Mouse (Mus musculus): ENCODE data around the gene Olfr170. TPM values are rescaled to one million over a fixed set of nuclear protein-coding genes. Genes with fewer than 3 reads are reported as not detected.
"Not testable (repeated sequence)": the region's sequence is repeated elsewhere in the genome, so short reads cannot be mapped to it uniquely, and the experiment has no call there.

The Olfr170 gene
- not detected in 2 replicates for polyA plus RNA-seq (2015; fragmentation: Nextera tagmentation; extraction: Ambion mirVana)

DNA sequence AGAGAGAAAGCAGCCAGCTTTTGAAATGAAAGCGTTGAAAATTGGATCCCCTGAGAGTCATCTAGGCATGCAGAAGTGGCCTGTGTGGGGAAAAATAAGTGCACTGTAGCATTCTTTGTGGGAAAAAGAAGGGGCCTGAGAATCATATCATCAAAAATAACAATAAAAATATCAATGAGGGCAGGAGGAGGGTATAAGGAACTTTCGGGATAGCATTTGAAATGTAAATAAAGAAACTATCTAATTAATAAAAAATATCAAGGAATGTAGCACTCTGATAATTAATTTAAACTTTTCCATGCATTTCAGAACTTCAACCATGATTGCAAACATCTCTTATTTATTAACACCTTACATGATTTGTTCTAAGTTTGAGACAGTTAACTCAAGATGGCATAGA, at the start of gene Olfr170:
TSS of gene Olfr170 (minus strand) at position 101 of the 400 bp plus-strand sequence.
- not testable (repeated sequence) for H3K4me2 ChIP-seq (ENCODE audit: low read depth, low read length); H3K4me1 ChIP-seq (ENCODE audit: control insufficient read depth, low read depth, low read length); H3K9me3 ChIP-seq (replicated peaks; ENCODE audit: control insufficient read depth, low read length); H3K9ac ChIP-seq (ENCODE audit: low read depth, low read length); ATAC-seq (ENCODE audit: low read depth); H3K36me3 ChIP-seq (ENCODE audit: control insufficient read depth, insufficient read depth); H3K27me3 ChIP-seq (ENCODE audit: control insufficient read depth, insufficient read depth, low read depth, low read length); H3K4me3 ChIP-seq (ENCODE audit: low read depth, low read length); H3K27ac ChIP-seq (ENCODE audit: low read length)
- WGBS (ENCODE audit: insufficient replicate concordance): 63% methylated on average over 2 of the region's 2 CpGs

DNA sequence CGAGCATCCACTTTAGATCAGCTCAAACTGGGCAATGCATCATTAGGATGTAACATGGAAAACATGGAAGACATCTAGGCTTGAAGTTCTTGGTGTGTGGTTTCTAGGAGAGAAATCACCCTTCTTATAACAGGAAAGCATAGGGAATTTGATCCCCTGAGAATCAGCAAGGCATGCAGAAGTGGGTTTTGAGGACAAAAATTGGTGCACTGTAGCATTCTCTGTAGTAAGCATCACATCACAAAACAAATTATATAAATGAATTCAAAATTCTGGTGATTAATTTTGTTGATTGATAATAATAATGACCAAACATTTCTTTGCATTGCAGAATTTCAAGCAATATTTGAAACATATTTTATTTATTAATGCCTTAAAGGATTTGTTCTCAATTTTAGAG, 18.1 kb upstream of the Olfr170 start, which contains the start of gene Olfr171:
TSS of gene Olfr171 (minus strand) at position 101 of the 400 bp plus-strand sequence.
- Histone ChIP-seq H3K36me3 (ENCODE audit: control insufficient read depth, insufficient read depth) (no peaks in the 10 kb centered on the region), H3K27ac (ENCODE audit: low read length) (no peak within 1 kb of the TSS), H3K9ac (ENCODE audit: low read depth, low read length) (no peak within 1 kb of the TSS), H3K4me1 (ENCODE audit: control insufficient read depth, low read depth, low read length) (no peaks in the 10 kb centered on the region), H3K9me3 (replicated peaks; ENCODE audit: control insufficient read depth, low read length) (no peaks in the 10 kb centered on the region), H3K4me2 (ENCODE audit: low read depth, low read length) (no peak within 1 kb of the TSS), H3K27me3 (ENCODE audit: control insufficient read depth, insufficient read depth, low read depth, low read length) (no peaks in the 10 kb centered on the region), H3K4me3 (ENCODE audit: low read depth, low read length) (no peak within 1 kb of the TSS)
- ATAC-seq (ENCODE audit: low read depth): no peak
- 46% methylated on average over 1 of the region's 1 CpGs for WGBS (ENCODE audit: insufficient replicate concordance)

DNA sequence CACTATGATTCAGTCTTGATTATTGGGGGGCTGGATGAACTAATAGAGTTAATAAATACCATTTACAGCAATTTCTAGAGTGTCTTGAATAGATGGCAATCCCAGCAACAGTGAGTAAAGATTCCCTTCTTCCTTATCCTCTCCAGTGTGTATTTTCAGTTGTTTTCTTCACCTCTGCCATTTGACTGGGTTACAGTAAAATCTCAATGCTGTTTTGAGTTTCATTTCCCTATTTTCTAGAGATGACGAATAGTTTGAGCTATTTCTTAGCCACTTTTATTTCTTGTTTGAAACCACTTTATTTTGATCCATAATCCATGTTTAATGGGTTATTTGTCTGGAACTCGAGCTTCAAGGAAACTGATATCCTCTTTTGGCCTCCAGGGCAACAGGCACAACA, 8.5 kb downstream of the Olfr170 start:
- H3K4me3 ChIP-seq (ENCODE audit: low read depth, low read length): no peak overlapping the region
- H3K9ac ChIP-seq (ENCODE audit: low read depth, low read length): no peak overlapping the region
- H3K27me3 ChIP-seq (ENCODE audit: control insufficient read depth, insufficient read depth, low read depth, low read length): no peaks in the 10 kb centered on the region
- no peak overlapping the region for H3K27ac ChIP-seq (ENCODE audit: low read length)
- H3K4me1 ChIP-seq (ENCODE audit: control insufficient read depth, low read depth, low read length): no peaks in the 10 kb centered on the region
- 27% methylated on average over 2 of the region's 2 CpGs for WGBS (ENCODE audit: insufficient replicate concordance)
- H3K36me3 ChIP-seq (ENCODE audit: control insufficient read depth, insufficient read depth): no peaks in the 10 kb centered on the region
- ATAC-seq (ENCODE audit: low read depth): no peak
- no peak overlapping the region for H3K4me2 ChIP-seq (ENCODE audit: low read depth, low read length)
- no peaks in the 10 kb centered on the region for H3K9me3 ChIP-seq (replicated peaks; ENCODE audit: control insufficient read depth, low read length)

DNA sequence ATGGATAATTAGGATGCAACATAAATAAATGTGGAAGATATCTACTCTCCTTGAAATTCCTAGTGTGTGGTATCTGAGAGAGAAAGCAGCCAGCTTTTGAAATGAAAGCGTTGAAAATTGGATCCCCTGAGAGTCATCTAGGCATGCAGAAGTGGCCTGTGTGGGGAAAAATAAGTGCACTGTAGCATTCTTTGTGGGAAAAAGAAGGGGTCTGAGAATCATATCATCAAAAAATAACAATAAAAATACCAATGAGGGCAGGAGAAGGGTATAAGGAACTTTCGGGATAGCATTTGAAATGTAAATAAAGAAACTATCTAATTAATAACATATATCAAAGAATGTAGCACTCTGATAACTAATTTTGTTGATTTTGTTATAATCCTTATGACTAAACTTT, 40.0 kb downstream of the Olfr170 start, which contains the start of gene Olfr169:
TSS of gene Olfr169 (minus strand) at position 101 of the 400 bp plus-strand sequence.
- WGBS (ENCODE audit: insufficient replicate concordance): 67% methylated on average over 2 of the region's 2 CpGs
- not testable (repeated sequence) for H3K9ac ChIP-seq (ENCODE audit: low read depth, low read length); H3K27ac ChIP-seq (ENCODE audit: low read length); ATAC-seq (ENCODE audit: low read depth); H3K4me1 ChIP-seq (ENCODE audit: control insufficient read depth, low read depth, low read length); H3K4me2 ChIP-seq (ENCODE audit: low read depth, low read length); H3K4me3 ChIP-seq (ENCODE audit: low read depth, low read length); H3K9me3 ChIP-seq (replicated peaks; ENCODE audit: control insufficient read depth, low read length); H3K36me3 ChIP-seq (ENCODE audit: control insufficient read depth, insufficient read depth); H3K27me3 ChIP-seq (ENCODE audit: control insufficient read depth, insufficient read depth, low read depth, low read length)

Other genes starting within 250 kb of the Olfr170 start
- not detected in 2 replicates for gene Olfr165, start 188.7 kb downstream of the Olfr170 start, polyA plus RNA-seq (2015; fragmentation: Nextera tagmentation; extraction: Ambion mirVana)
- not detected in 2 replicates for gene Olfr166, start 128.2 kb downstream of the Olfr170 start, polyA plus RNA-seq (2015; fragmentation: Nextera tagmentation; extraction: Ambion mirVana)
- gene Olfr167, start 89.6 kb downstream of the Olfr170 start, polyA plus RNA-seq (2015; fragmentation: Nextera tagmentation; extraction: Ambion mirVana): not detected in 2 replicates
- not detected in 2 replicates for gene Olfr168, start 76.3 kb downstream of the Olfr170 start, polyA plus RNA-seq (2015; fragmentation: Nextera tagmentation; extraction: Ambion mirVana)
- gene Olfr169, start 40.1 kb downstream of the Olfr170 start, polyA plus RNA-seq (2015; fragmentation: Nextera tagmentation; extraction: Ambion mirVana): not detected in 2 replicates
- gene Olfr171, start 18.0 kb upstream of the Olfr170 start, polyA plus RNA-seq (2015; fragmentation: Nextera tagmentation; extraction: Ambion mirVana): not detected in 2 replicates
- gene Lamp3, start 94.5 kb upstream of the Olfr170 start, polyA plus RNA-seq (2015; fragmentation: Nextera tagmentation; extraction: Ambion mirVana): 0.02 TPM in 1 of 2 replicates, not detected in the other
- gene B3gnt5, start 148.3 kb upstream of the Olfr170 start, polyA plus RNA-seq (2015; fragmentation: Nextera tagmentation; extraction: Ambion mirVana): 0.21 and 0.42 TPM in 2 replicates